Mouse (Mus musculus): Measurements from ENCODE around the gene Pde7b. TPM values are rescaled to one million over a fixed set of nuclear protein-coding genes. Genes with fewer than 3 reads are reported as not detected.

The Pde7b gene
- polyA plus RNA-seq, 1 experiment from 2014 or later: 2.1 TPM

DNA sequence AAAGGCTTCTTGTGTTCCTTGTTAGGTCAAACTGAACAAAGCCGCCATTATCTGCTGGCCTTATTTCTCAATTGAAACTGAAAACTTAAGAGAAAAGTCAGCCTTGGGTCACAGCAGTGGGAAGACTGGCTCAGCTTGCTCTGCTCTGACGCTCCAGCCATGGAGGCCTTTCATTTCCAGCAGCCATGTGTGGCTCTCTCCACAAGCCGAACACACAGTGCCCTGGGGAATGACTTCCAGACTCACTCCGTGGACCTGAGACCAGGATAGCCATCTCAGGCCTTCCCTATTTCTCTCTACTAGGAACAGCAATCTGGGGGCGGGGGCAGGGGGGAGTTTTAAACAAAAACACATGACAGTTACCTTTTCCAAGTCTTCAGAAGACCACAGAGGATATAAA, 63.2 kb downstream of the Pde7b start:
- no peaks in the 10 kb centered on the region for H3K27me3 ChIP-seq (ENCODE audit: insufficient read depth, poor library complexity, severe bottlenecking)
- H3K36me3 ChIP-seq: no peaks in the 10 kb centered on the region
- DNase-seq (ENCODE audit: low spot score): peak; percentile 33
- H3K4me3 ChIP-seq: no peak overlapping the region
- WGBS: 68% methylated on average over 5 of the region's 5 CpGs
- H3K27ac ChIP-seq: peak overlapping the region; percentile 71
- peaks cover 14% of the 10 kb centered on the region; the same call in 1 of the 2 replicates for H3K4me1 ChIP-seq (replicated peaks)
- no peaks in the 10 kb centered on the region for H3K9me3 ChIP-seq

DNA sequence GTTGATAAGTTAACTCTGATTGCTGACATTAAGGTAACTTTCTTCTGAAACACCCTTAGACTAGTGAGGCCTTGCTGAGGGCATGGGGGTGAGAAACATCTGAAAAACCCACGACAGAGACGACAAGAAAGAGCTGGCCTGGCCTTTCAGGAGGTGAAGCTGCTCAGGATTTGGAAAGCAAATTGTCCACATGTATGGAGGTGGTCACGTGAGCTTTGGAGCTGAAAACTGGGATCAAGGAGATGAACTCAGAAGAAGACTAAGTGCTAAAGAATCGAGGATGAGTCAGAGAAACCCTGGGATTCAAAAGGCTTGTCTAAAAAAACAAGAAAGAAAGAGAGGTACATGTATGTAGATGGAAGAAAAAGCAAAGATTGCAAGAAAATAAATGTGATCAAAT, 65.2 kb downstream of the Pde7b start:
- no peak for DNase-seq (ENCODE audit: low spot score)
- peaks cover 14% of the 10 kb centered on the region; the same call in 1 of the 2 replicates for H3K4me1 ChIP-seq (replicated peaks)
- no peak overlapping the region for H3K4me3 ChIP-seq
- WGBS: 79% methylated on average over 4 of the region's 4 CpGs
- no peaks in the 10 kb centered on the region for H3K9me3 ChIP-seq
- no peak overlapping the region for H3K27ac ChIP-seq
- no peaks in the 10 kb centered on the region for H3K27me3 ChIP-seq (ENCODE audit: insufficient read depth, poor library complexity, severe bottlenecking)
- H3K36me3 ChIP-seq: no peaks in the 10 kb centered on the region

DNA sequence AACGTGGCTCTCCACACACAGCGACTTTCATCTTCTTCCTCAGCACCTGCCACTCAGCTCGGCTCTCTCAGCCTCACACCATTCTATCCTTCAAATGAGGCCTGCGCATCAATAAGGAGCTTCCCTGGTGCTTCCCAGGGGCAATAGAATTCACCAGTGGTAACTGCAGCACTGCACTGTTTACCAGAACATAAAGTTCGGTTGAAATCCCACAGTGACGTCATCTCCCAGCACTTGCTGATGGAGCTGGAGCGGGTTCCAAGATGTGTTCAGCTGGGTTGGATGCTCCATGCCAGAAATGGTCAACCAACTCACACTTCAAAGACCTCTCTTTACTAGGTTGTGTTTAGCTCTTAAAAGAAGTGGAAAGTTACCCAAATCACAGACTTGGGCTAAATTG, 65.6 kb downstream of the Pde7b start:
- H3K4me1 ChIP-seq (replicated peaks): peaks cover 14% of the 10 kb centered on the region; the same call in 1 of the 2 replicates
- 86% methylated on average over 7 of the region's 7 CpGs for WGBS
- no peak overlapping the region for H3K4me3 ChIP-seq
- no peaks in the 10 kb centered on the region for H3K36me3 ChIP-seq
- H3K27ac ChIP-seq: no peak overlapping the region
- H3K27me3 ChIP-seq (ENCODE audit: insufficient read depth, poor library complexity, severe bottlenecking): no peaks in the 10 kb centered on the region
- H3K9me3 ChIP-seq: no peaks in the 10 kb centered on the region
- DNase-seq (ENCODE audit: low spot score): no peak

DNA sequence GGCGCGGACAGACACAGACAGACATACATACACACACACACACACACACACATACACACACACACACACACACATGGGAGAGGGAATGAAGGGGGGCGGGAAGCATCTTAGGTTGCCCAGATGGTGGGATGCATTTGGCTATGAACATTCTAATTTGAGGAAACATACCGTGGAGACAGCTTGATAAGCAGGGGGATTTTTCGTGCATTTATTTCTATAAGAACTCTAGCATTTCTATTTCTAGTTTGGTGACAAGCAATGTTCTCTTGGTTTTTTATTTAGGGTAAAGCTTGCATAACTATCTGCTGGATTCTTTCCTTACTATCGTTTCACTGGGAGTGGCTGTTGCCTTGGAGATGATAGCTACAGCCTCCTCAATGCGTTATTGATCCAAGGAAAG, 66.2 kb downstream of the Pde7b start:
- no peak for DNase-seq (ENCODE audit: low spot score)
- WGBS: 84% methylated on average over 7 of the region's 7 CpGs
- Histone ChIP-seq H3K27me3 (ENCODE audit: insufficient read depth, poor library complexity, severe bottlenecking) (no peaks in the 10 kb centered on the region), H3K9me3 (no peaks in the 10 kb centered on the region), H3K36me3 (no peaks in the 10 kb centered on the region), H3K4me3 (no peak overlapping the region), H3K27ac (no peak overlapping the region), H3K4me1 (replicated peaks) (peaks cover 14% of the 10 kb centered on the region; the same call in 1 of the 2 replicates)

DNA sequence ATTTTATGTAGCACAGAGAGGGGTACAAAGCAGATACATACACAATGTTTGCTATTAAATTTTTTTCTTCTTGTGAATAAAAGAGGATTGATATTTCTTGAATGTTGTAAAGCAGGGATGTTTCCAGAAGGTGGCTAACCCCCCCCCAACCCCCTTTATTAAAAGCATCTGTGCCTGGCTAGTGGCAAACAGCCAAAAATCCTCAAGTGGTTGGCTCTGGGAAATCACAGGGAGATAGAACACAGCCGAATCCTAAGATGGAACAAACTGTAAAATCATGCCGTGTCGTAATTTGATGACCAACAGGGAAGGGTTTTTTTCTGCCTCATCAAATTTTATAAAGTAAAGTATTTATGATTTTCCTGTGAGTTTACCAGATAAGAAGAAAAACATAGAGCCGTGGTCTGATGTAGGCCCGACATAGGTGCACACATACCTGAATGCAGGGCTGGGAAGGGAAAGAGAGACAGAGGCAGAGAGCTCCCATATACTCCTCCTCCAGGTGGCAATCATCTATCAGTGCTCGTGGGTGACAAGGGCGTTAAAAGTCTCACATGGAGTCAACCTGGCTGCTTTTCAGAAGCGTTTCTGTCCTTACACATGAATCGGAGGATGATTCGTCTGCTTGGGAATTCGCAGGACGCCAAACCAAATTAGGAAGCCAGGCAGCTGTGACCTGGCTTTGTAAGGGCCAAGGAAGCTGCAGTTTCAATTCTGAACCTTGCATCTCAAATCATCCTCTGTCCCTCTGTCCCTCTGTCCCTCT, 67.4 kb downstream of the Pde7b start:
- no peaks in the 10 kb centered on the region for H3K9me3 ChIP-seq
- H3K27me3 ChIP-seq (ENCODE audit: insufficient read depth, poor library complexity, severe bottlenecking): no peaks in the 10 kb centered on the region
- no peaks in the 10 kb centered on the region for H3K36me3 ChIP-seq
- WGBS: 83% methylated on average over 12 of the region's 12 CpGs
- peaks cover 9% of the 10 kb centered on the region; the same call in 1 of the 2 replicates for H3K4me1 ChIP-seq (replicated peaks)
- no peak overlapping the region for H3K4me3 ChIP-seq
- H3K27ac ChIP-seq: peak overlapping the region; percentile 31; the same call in 1 of the 2 replicates
- no peak for DNase-seq (ENCODE audit: low spot score)

DNA sequence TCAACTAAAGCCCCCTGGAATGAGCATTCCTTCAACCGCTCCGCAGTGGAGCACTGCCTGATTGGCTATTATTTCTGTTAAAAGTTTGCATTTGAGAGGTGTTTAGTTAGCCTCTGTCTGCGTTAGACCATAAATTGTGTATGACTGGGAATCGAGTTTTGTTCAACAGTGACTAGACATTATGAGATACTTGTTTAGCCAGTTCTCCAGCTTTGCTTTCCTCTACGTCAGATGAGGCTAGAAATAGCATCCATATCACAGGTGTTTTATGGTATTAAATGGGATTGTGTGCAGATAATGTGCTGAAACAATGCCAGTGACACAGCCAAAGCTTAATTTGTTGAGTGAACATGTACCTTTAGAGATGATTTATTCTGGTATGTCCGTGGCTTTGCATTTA, 70.3 kb downstream of the Pde7b start:
- no peaks in the 10 kb centered on the region for H3K9me3 ChIP-seq
- H3K27ac ChIP-seq: no peak overlapping the region
- H3K27me3 ChIP-seq (ENCODE audit: insufficient read depth, poor library complexity, severe bottlenecking): no peaks in the 10 kb centered on the region
- H3K36me3 ChIP-seq: no peaks in the 10 kb centered on the region
- peaks cover 9% of the 10 kb centered on the region; the same call in 1 of the 2 replicates for H3K4me1 ChIP-seq (replicated peaks)
- DNase-seq (ENCODE audit: low spot score): no peak
- WGBS: 88% methylated on average over 6 of the region's 6 CpGs
- no peak overlapping the region for H3K4me3 ChIP-seq

DNA sequence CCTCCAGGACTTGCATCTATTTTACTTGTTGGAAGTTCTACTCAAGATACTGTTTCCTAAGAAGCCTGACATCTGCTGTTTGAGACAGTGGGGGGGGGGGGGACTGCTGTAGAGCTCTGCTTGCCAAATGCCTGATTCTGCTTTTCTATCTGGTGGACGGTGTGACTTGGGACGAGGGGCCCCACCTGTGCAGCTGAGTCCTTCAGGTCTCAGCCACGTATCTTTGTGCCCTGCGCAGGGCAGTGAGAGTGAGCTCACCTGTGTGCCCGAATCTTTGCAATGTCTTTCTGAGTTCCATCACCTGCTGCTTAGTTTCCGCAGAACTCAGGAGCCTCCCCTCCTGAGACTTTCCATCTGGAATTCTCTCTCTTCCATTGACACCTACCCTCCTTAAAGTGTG, 70.7 kb downstream of the Pde7b start:
- Histone ChIP-seq H3K27ac (no peak overlapping the region), H3K9me3 (no peaks in the 10 kb centered on the region), H3K4me3 (no peak overlapping the region), H3K27me3 (ENCODE audit: insufficient read depth, poor library complexity, severe bottlenecking) (no peaks in the 10 kb centered on the region), H3K4me1 (replicated peaks) (peaks cover 7% of the 10 kb centered on the region; the same call in 1 of the 2 replicates), H3K36me3 (no peaks in the 10 kb centered on the region)
- 83% methylated on average over 6 of the region's 6 CpGs for WGBS
- DNase-seq (ENCODE audit: low spot score): no peak

DNA sequence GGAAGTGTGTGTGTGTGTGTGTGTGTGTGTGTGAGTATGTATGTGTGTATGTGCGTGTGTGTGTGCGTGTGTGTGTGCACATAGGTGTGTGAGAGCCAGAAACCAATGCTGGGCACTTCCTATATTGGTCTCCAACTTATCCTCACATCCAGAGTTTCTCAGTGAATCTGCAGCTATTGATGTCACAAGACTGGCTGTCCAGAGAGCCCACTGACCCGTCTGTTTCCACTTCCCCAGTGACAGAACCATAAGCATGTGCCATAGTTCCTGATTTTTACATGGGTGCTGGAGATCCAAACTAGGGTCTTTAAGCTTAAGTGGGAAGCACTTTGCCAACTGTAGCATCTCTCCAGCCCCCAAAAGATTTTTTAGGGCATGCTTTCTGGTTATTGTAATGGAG, 71.6 kb downstream of the Pde7b start:
- DNase-seq (ENCODE audit: low spot score): no peak
- WGBS: 81% methylated on average over 3 of the region's 3 CpGs
- H3K27me3 ChIP-seq (ENCODE audit: insufficient read depth, poor library complexity, severe bottlenecking): no peaks in the 10 kb centered on the region
- no peaks in the 10 kb centered on the region for H3K9me3 ChIP-seq
- no peaks in the 10 kb centered on the region for H3K36me3 ChIP-seq
- H3K4me3 ChIP-seq: no peak overlapping the region
- no peak overlapping the region for H3K27ac ChIP-seq
- 0 out of 2 replicates have a peak, but pooled peaks cover 4% of the 10 kb centered on the region for H3K4me1 ChIP-seq (replicated peaks)

DNA sequence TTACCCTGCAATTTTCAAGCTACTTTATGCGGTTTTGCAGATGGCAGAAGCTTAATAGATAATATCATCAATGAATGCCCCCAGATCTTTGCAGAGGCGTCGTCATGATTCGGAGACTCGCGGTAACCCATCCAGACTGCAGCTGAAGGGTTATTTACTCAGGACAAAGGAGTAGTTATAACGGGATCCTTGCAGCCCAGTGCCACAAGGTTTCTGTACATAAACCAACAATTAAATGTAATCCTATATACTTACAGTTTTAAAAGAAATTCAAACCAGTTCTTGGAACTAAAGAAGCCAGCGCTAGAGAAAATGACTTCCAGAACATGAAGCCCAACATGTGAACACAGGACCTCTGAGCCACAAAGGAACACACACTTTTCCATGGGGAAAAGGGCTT, 88.5 kb downstream of the Pde7b start:
- DNase-seq (ENCODE audit: low spot score): no peak
- H3K27ac ChIP-seq: no peak overlapping the region
- no peaks in the 10 kb centered on the region for H3K4me1 ChIP-seq (replicated peaks)
- H3K4me3 ChIP-seq: no peak overlapping the region
- H3K27me3 ChIP-seq (ENCODE audit: insufficient read depth, poor library complexity, severe bottlenecking): no peaks in the 10 kb centered on the region
- H3K9me3 ChIP-seq: no peaks in the 10 kb centered on the region
- H3K36me3 ChIP-seq: no peaks in the 10 kb centered on the region
- 85% methylated on average over 8 of the region's 8 CpGs for WGBS

DNA sequence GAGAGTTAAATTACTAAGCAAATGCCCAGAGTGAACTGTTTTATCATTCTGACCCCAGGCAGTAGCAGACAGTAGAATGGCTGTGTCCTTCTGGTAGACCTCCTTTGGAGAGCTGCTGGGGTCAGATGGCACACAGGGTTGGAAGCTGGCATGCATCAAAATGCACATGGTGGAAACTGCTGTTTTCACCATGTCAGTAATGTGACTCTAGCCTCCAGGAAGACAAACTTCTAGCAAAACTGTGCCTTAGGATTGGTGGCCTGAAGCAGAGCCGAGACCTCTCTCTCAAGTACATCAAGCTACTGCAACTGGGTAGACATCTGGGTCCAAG, 91.8 kb downstream of the Pde7b start:
- Histone ChIP-seq H3K27ac (no peak overlapping the region), H3K9me3 (no peaks in the 10 kb centered on the region), H3K4me3 (no peak overlapping the region), H3K4me1 (replicated peaks) (no peaks in the 10 kb centered on the region), H3K27me3 (ENCODE audit: insufficient read depth, poor library complexity, severe bottlenecking) (no peaks in the 10 kb centered on the region), H3K36me3 (no peaks in the 10 kb centered on the region)
- 78% methylated on average over 1 of the region's 1 CpGs for WGBS
- peak; percentile 14 for DNase-seq (ENCODE audit: low spot score)

DNA sequence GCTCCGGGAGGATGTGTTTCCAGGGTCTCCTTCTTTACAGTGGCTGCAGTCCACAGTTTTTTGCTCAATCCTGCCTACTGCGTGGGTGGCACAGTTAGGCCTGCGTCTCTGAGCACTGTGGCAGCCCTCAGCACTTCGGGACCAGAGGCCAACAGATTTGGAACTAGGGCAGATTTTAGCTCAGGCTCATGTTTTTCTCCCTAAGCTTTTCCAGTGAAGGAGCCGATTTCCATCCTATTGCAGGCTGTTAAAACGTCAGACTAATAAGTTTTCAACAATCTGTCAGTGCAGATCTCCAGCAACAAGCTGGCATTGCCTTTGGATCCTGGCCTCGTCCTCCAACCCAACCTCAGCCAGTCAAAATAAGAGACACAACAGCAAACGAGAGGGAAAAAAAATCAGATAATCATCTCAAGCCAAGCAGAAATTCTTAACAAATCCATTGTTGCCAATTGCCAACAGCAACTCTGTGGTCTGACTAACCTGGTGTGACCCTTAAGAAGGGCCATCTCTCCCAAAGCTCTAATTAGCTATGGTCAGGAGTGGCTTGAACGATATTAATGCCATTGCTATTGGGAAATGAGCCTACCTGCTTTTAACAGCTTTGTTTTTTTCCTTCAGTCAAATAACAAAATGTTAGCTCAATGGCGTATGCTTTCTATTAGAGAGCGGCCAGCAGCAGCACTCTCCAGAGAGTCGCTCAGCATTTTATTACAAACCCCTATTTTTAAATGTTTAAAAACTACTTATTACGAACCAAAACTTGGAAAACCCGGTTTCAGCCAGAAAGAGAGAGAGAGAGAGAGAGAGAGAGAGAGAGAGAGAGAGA, 92.4 kb downstream of the Pde7b start:
- DNase-seq (ENCODE audit: low spot score): no peak
- no peaks in the 10 kb centered on the region for H3K36me3 ChIP-seq
- no peaks in the 10 kb centered on the region for H3K27me3 ChIP-seq (ENCODE audit: insufficient read depth, poor library complexity, severe bottlenecking)
- H3K4me1 ChIP-seq (replicated peaks): no peaks in the 10 kb centered on the region
- no peak overlapping the region for H3K4me3 ChIP-seq
- no peaks in the 10 kb centered on the region for H3K9me3 ChIP-seq
- WGBS: 72% methylated on average over 14 of the region's 14 CpGs
- no peak overlapping the region for H3K27ac ChIP-seq

DNA sequence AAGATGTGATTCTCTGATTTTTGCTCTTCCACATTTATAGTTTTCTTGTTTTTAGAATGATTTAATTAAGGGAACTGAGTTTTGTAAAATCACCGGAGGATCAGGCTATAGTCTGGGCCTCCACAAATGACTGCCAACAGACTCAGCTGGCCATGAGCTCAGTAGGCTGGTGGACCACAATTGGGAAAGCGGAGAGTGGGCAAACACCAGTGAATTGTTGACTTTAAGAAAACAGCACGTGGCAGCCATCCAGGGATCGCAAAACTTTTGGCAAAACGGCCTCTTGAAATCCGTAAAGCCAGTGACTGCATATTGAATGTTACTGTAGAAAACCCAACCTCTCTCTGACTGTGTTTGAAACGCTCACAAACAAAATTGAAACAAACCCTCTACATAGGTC, 94.8 kb downstream of the Pde7b start:
- 89% methylated on average over 7 of the region's 7 CpGs for WGBS
- H3K9me3 ChIP-seq: no peaks in the 10 kb centered on the region
- H3K27ac ChIP-seq: no peak overlapping the region
- no peak for DNase-seq (ENCODE audit: low spot score)
- H3K4me1 ChIP-seq (replicated peaks): no peaks in the 10 kb centered on the region
- H3K36me3 ChIP-seq: no peaks in the 10 kb centered on the region
- no peaks in the 10 kb centered on the region for H3K27me3 ChIP-seq (ENCODE audit: insufficient read depth, poor library complexity, severe bottlenecking)
- H3K4me3 ChIP-seq: no peak overlapping the region

DNA sequence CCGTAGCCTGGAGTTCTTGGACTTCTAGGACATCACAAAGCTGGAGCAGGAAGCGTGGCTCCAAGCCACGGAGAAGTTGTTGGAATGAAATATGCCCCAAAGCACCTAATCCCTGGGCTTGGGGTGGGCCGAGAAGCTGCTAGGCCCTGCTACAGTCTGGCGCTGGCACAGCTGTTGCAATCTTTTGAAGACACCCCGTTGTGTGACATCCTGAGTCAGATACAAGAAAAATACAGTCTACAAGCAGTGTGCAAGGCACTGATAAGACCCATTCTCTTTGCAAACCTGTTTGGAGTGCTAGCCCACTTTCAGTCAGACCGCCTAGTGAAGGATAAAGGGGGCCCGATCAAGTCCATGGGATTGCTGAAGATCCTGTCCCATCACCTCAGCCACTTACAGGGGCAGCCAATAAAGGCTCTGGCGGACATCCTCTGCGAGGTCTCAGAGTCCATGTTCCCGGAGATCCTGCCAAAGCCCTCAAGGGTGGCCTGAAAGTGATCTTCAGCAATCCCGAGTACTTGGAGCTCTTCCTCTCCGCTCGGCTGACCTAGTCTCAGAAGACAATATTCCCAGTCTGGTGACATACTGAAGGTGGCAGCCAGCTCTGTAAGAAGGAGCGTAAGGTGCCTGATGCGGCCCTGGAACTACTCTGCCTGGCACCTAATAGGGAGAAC, 99.0 kb downstream of the Pde7b start:
- H3K27ac ChIP-seq: no peak overlapping the region
- WGBS: 93% methylated on average over 16 of the region's 16 CpGs
- DNase-seq (ENCODE audit: low spot score): no peak
- no peak overlapping the region for H3K4me3 ChIP-seq
- no peaks in the 10 kb centered on the region for H3K4me1 ChIP-seq (replicated peaks)
- H3K36me3 ChIP-seq: no peaks in the 10 kb centered on the region
- H3K27me3 ChIP-seq (ENCODE audit: insufficient read depth, poor library complexity, severe bottlenecking): no peaks in the 10 kb centered on the region
- no peaks in the 10 kb centered on the region for H3K9me3 ChIP-seq

Measured in hindbrain, embryonic 10.5 days (tissue).